Mouse (Mus musculus) liver, adult 2 months (tissue): ENCODE data around the gene Med17. TPM values are rescaled to one million over a fixed set of nuclear protein-coding genes. Genes with fewer than 3 reads are reported as not detected.

Experiments used
- DNase-seq: peaks from one replicate; pipeline ENCODE4 v3.0.0-alpha.2; 2011; ENCODE audit warnings: low read depth, low spot score; ENCODE audit errors: extremely low read depth
- H3K27ac ChIP-seq: fragments of 200-500 bp; replicated peaks from 2 replicates; pipeline ENCODE4 v1.5.1; 2012; ENCODE audit warnings: low read depth, mild to moderate bottlenecking, control low read depth, inconsistent platforms, low read length; ENCODE audit not compliant: insufficient read depth
- H3K27me3 ChIP-seq: fragments of 200-500 bp; 2 replicates; pipeline ENCODE4 v1.6.1; 2012; ENCODE audit warnings: mild to moderate bottlenecking, moderate library complexity, low read length, inconsistent platforms; ENCODE audit not compliant: control insufficient read depth, insufficient read depth
- H3K36me3 ChIP-seq: fragments of 200-500 bp; 2 replicates; pipeline ENCODE4 v1.6.1; 2012; ENCODE audit warnings: low read length, inconsistent platforms; ENCODE audit not compliant: control insufficient read depth, insufficient read depth
- H3K4me1 ChIP-seq: fragments of 200-500 bp; 2 replicates; pipeline ENCODE4 v1.6.1; 2011; ENCODE audit warnings: low read length; ENCODE audit not compliant: control insufficient read depth, insufficient read depth
- H3K4me3 ChIP-seq: fragments of 200-500 bp; 2 replicates; pipeline ENCODE4 v1.5.1; 2011; ENCODE audit warnings: low read depth, mild to moderate bottlenecking, control low read depth, low read length, moderate library complexity; ENCODE audit not compliant: insufficient read depth
- H3K79me2 ChIP-seq: fragments of 200-500 bp; 2 replicates; pipeline ENCODE4 v1.6.1; 2012; ENCODE audit warnings: inconsistent platforms, mild to moderate bottlenecking, low read length, moderate library complexity; ENCODE audit not compliant: control insufficient read depth, insufficient read depth
- H3K9ac ChIP-seq: fragments of 200-500 bp; 2 replicates; pipeline ENCODE4 v1.6.1; 2012; ENCODE audit warnings: low read depth, mild to moderate bottlenecking, control low read depth, inconsistent platforms, low read length
- CTCF ChIP-seq: fragments of 200-500 bp; IDR thresholded peaks from 2 replicates; pipeline ENCODE4 v1.5.1; 2011; ENCODE audit warnings: low read depth, low read length, control low read depth
- POLR2A ChIP-seq: fragments of 200-500 bp; IDR thresholded peaks from 2 replicates; pipeline ENCODE4 v1.6.1; 2011; ENCODE audit warnings: low read length, control low read depth; ENCODE audit not compliant: insufficient read depth; ENCODE audit errors: extremely low read depth
- WGBS: fragments of 180-500 bp; shearing (Covaris S2); methylation state at CpG from one replicate; pipeline ENCODE4 v1.1.7; 2018; 5-methylcytosine and 5-hydroxymethylcytosine counted together
- polyA plus RNA-seq: library from polyadenylated mRNA; depleted of rRNA; stranded (reverse); fragments of >200 nt; gene quantifications from 2 replicates; pipeline ENCODE4 v1.2.3, GENCODE M21; 2012
- total RNA-seq: library from RNA; depleted of rRNA; stranded (reverse); fragments of >200 nt; gene quantifications from 2 replicates; pipeline ENCODE4 v1.2.3, GENCODE M21; 2014

The Med17 gene
- total and polyA plus RNA-seq, 2 experiments = 8.5 to 12.6 TPM

GRCm38 (mm10) chr9:15285443-15285842, 5.7 kb upstream of the Med17 start:
- no peak overlapping the region for H3K9ac ChIP-seq
- H3K27me3 ChIP-seq = no peaks in the 10 kb centered on the region
- H3K36me3 ChIP-seq = peaks cover 41% of the 10 kb centered on the region
- WGBS = 84% methylated on average over 3 of the region's 3 CpGs
- no peak overlapping the region for H3K27ac ChIP-seq
- peaks cover 3% of the 10 kb centered on the region for H3K4me1 ChIP-seq
- TF ChIP-seq POLR2A = no peak
- TF ChIP-seq CTCF = peak; percentile 53
- H3K4me3 ChIP-seq = no peak overlapping the region
- no peaks in the 10 kb centered on the region for H3K79me2 ChIP-seq
- no peak for DNase-seq

DNA sequence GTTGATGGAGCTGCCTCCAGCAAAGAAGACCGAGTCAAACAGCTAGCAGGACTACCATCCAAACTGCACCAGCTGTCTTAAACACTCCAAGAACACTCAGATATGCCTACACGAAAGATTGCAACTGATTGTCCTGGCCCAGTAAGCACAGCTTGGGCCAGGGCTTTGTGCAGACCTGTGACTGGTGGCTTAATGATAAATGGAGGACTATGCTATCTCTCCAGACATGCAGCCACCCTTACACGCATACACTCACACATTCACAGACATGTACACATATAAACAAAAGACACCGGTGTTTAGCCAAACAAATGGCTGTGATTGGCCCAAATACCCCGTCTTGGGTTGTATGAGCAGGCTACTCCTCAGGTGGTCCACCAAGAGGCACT, 754 bp upstream of the Med17 start:
- H3K79me2 ChIP-seq = no peaks in the 10 kb centered on the region
- H3K4me1 ChIP-seq = peaks cover 8% of the 10 kb centered on the region
- WGBS = 41% methylated on average over 5 of the region's 5 CpGs
- peak overlapping the region; percentile 45 for H3K9ac ChIP-seq
- TF ChIP-seq POLR2A (no peak), CTCF (no peak)
- peak overlapping the region; percentile 92 for H3K4me3 ChIP-seq
- H3K27ac ChIP-seq = peak overlapping the region; percentile 24; the same call in 1 of the 2 replicates
- peaks cover 12% of the 10 kb centered on the region for H3K36me3 ChIP-seq
- H3K27me3 ChIP-seq = no peaks in the 10 kb centered on the region
- no peak for DNase-seq

DNA sequence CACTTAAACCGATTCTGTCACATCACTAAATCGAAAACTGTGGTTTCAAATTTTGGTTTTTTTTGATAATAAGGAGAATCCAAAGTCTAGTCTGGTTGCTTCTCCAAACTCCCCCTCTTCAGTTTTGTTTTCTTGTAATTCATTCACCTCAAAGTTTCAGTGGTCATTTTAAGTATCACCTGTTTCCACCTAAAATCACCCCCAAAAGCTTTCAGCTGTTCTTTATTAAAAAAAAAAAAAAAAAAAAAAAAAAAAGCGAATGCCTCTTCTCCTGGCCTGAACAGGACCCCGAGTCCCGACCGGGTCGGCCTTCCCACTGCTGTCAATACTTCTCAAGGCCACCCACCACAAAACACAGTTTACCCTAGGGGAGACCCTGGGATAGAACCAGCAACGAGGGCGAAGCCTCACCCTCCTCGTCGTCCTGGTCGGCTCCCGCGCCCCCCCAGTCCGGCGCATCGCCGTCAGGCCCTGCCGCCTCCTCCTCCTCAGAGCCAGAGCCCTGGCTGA, 537 bp downstream of the Med17 start:
- H3K79me2 ChIP-seq = no peaks in the 10 kb centered on the region
- no peak for TF ChIP-seq POLR2A
- TF ChIP-seq CTCF = no peak
- H3K27ac ChIP-seq = peak overlapping the region; percentile 79
- no peak for DNase-seq
- H3K9ac ChIP-seq = peak overlapping the region; percentile 96
- H3K27me3 ChIP-seq = no peaks in the 10 kb centered on the region
- peaks cover 8% of the 10 kb centered on the region for H3K4me1 ChIP-seq
- peak overlapping the region; percentile 92 for H3K4me3 ChIP-seq
- peaks cover 20% of the 10 kb centered on the region for H3K36me3 ChIP-seq
- WGBS = 6% methylated on average over 19 of the region's 19 CpGs

DNA sequence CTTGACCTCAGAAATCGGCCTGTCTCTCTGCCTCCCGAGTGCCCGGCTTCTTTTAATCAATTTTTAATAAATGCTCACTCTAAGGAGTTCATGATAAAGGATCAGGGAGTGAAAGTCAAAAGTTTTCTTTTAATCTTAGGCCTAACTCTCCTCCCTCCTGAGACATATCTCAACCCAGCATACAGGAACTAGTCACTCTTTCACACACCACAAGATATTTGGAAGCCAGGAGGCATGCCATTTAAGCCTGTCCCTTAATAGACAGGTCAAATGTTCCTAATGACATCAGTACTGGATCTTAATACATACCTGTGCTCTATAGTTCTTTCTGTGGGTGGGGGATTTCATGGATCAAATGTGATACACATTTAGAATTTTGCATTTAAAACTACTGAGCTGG, 1.4 kb downstream of the Med17 start:
- H3K9ac ChIP-seq = no peak overlapping the region
- H3K79me2 ChIP-seq = no peaks in the 10 kb centered on the region
- DNase-seq = no peak
- no peak overlapping the region for H3K4me3 ChIP-seq
- peaks cover 8% of the 10 kb centered on the region for H3K4me1 ChIP-seq
- no peak overlapping the region for H3K27ac ChIP-seq
- peaks cover 28% of the 10 kb centered on the region for H3K36me3 ChIP-seq
- 28% methylated on average over 3 of the region's 3 CpGs for WGBS
- TF ChIP-seq POLR2A (no peak), CTCF (no peak)
- H3K27me3 ChIP-seq = no peaks in the 10 kb centered on the region

GRCm38 (mm10) chr9:15276855-15277254, 2.9 kb downstream of the Med17 start:
- H3K4me3 ChIP-seq = no peak overlapping the region
- no peak for TF ChIP-seq CTCF
- no peak for TF ChIP-seq POLR2A
- H3K27ac ChIP-seq = no peak overlapping the region
- H3K79me2 ChIP-seq = no peaks in the 10 kb centered on the region
- WGBS = 94% methylated on average over 4 of the region's 4 CpGs
- no peak overlapping the region for H3K9ac ChIP-seq
- H3K36me3 ChIP-seq = peaks cover 42% of the 10 kb centered on the region
- H3K27me3 ChIP-seq = no peaks in the 10 kb centered on the region
- peaks cover 8% of the 10 kb centered on the region for H3K4me1 ChIP-seq
- DNase-seq = no peak

- Histone ChIP-seq H3K4me3 (no peak overlapping the region), H3K27ac (no peak overlapping the region), H3K36me3 (peaks cover 67% of the 10 kb centered on the region), H3K9ac (no peak overlapping the region), H3K4me1 (peaks cover 4% of the 10 kb centered on the region; the same call in 1 of the 2 replicates), H3K79me2 (no peaks in the 10 kb centered on the region), H3K27me3 (no peaks in the 10 kb centered on the region)
- no peak for DNase-seq
- 92% methylated on average over 2 of the region's 2 CpGs for WGBS
- TF ChIP-seq CTCF (no peak), POLR2A (no peak)
These were observed 5.8 kb downstream of the Med17 start for GRCm38 (mm10) chr9:15273981-15274380.
